Mouse (Mus musculus): ENCODE data around the gene Slc39a9.

The Slc39a9 gene

GRCm38 (mm10) chr12:80643693-80644505 is at the start of gene Slc39a9, which contains the start of gene Erh:
TSS of gene Slc39a9 (plus strand) at chr12:80643883.
TSS of gene Erh (minus strand) at chr12:80644341.
- peak; percentile 91 for DNase-seq (ENCODE audit: low read depth, low spot score)

- no peak for DNase-seq (ENCODE audit: low read depth, low spot score)
Measured at GRCm38 (mm10) chr12:80594141-80594540, 49.5 kb upstream of the Slc39a9 start.

GRCm38 (mm10) chr12:80594781-80595180 is 48.9 kb upstream of the Slc39a9 start:
- no peak for DNase-seq (ENCODE audit: low read depth, low spot score)

- no peak for DNase-seq (ENCODE audit: low read depth, low spot score)
Measured at GRCm38 (mm10) chr12:80595566-80595965, 48.1 kb upstream of the Slc39a9 start.

- no peak for DNase-seq (ENCODE audit: low read depth, low spot score)
Measured at GRCm38 (mm10) chr12:80595968-80596367, 47.7 kb upstream of the Slc39a9 start.

DNA sequence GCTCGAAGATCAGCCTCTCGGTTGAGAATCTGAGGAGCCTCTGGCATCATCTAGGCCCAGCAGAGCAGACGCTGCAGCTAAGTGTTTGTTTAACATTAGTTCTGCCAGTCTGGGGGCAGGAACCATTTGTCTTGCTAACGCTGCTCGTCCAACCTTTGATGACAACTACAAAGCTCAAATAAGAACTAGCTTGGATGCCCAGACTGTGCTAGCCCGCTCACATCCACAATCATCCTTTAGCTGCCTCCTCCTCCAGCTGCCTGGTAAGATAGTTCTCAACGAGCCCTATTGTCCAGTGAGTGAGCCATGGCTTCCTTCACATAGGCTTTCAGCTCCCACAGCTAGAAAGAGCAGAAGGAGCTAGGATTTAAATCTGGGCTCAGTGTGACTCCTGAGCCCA is 45.4 kb upstream of the Slc39a9 start:
- DNase-seq (ENCODE audit: low read depth, low spot score) = no peak

DNA sequence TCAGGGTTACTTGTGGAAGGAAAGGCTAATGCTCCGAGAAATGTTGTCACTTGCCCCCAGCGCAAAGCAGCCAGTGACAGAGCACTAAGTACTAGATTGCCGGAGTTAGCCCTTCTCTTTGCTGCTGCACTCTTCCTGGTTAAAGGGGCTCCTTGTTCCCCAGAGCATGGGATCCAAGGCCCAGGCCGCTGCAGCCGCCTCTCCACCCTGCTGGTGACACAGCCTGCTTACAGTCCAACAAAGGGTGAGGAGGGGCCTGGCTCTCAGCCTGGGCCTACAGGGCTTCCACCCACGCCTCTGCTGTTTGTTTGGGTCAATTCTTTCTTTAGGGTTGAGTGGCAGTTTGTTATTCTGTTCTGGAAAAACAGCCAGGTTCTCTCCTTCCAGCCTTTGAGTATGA is 44.9 kb upstream of the Slc39a9 start:
- DNase-seq (ENCODE audit: low read depth, low spot score) = peak; percentile 28

- no peak for DNase-seq (ENCODE audit: low read depth, low spot score)
Measured at GRCm38 (mm10) chr12:80601597-80602269, 42.0 kb upstream of the Slc39a9 start.

- DNase-seq (ENCODE audit: low read depth, low spot score) = no peak
Measured at GRCm38 (mm10) chr12:80602432-80602831, 41.3 kb upstream of the Slc39a9 start.

DNA sequence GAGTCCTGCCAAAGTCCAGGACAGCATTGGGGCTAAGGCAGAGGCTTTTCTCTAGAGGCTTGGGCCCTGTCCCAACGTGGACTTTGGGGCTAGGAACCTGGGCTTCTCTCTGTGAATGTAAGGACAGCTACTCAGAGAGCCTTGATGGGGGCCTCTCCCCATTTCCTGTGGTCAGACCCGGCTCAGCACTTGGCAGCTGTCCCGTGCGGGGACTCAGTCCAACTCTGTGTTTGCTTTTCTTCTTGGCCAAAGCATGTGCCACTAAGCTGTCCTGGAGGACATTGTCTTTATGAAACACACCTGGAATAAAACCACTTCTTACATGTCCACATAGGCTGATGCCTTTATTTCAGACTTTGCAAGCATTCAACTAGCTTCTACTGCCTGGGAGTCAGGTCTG is 40.1 kb upstream of the Slc39a9 start:
- DNase-seq (ENCODE audit: low read depth, low spot score) = no peak

DNA sequence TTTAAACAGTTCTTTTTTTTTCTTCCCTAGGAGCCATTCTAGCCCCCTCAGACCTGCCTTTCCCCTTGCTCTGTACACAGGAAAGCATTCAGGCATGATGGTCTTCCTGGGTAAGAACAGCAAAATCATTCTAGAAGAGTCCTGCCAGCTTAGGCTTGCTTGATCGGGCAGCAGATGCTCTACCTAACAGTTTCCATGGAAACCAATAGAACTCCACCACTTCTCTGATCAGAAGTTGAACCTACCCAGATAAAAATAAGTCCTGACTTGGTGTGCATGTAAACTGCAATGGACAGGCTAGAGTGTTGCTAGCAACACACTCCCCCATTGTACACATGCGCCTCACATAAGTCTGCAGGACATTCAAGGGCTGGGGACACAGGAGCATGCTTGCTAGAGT is 39.5 kb upstream of the Slc39a9 start:
- no peak for DNase-seq (ENCODE audit: low read depth, low spot score)

- no peak for DNase-seq (ENCODE audit: low read depth, low spot score)
Measured at GRCm38 (mm10) chr12:80608576-80608975, 35.1 kb upstream of the Slc39a9 start.

DNA sequence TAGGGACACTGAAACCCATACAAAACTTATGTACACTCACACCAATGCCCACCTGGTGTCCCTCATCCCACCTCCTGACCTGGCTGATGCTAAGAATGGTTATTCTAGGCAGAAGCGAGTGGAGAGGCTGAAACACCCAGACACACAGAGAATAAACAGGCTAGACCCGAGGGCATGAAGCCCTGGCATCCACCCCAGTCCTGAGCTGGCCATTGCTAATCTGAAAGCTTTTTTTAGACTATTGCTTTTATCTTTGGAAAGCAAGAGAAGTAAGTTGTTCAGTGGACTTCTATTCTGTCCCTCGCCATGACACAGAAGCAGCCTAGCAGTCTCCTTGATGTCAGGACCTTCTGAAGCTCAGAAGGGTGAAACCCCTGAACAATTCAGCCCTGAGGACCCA is 33.8 kb upstream of the Slc39a9 start:
- no peak for DNase-seq (ENCODE audit: low read depth, low spot score)

- DNase-seq (ENCODE audit: low read depth, low spot score) = no peak
Measured at GRCm38 (mm10) chr12:80612113-80612791, 31.4 kb upstream of the Slc39a9 start.

GRCm38 (mm10) chr12:80615371-80616257 is 28.1 kb upstream of the Slc39a9 start:
- DNase-seq (ENCODE audit: low read depth, low spot score) = no peak

DNA sequence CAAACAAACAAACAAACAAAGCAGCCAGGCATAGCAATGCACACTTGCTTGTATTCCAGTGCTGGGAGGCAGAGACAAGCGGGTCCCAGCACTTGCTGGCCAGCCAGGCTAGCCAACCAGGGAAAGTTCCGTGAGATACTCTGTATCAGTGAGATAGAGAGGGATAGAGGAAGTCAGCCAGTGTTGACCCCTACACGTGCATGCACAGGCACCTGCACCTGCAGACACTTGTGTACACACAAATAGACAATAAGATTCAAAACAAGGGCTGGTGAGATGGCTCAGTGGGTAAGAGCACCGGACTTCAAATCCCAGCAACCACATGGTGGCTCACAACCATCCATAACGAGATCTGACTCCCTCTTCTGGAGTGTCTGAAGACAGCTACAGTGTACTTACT is 23.2 kb upstream of the Slc39a9 start:
- DNase-seq (ENCODE audit: low read depth, low spot score) = no peak

- DNase-seq (ENCODE audit: low read depth, low spot score) = no peak
Measured at GRCm38 (mm10) chr12:80631790-80632189, 11.9 kb upstream of the Slc39a9 start.

DNA sequence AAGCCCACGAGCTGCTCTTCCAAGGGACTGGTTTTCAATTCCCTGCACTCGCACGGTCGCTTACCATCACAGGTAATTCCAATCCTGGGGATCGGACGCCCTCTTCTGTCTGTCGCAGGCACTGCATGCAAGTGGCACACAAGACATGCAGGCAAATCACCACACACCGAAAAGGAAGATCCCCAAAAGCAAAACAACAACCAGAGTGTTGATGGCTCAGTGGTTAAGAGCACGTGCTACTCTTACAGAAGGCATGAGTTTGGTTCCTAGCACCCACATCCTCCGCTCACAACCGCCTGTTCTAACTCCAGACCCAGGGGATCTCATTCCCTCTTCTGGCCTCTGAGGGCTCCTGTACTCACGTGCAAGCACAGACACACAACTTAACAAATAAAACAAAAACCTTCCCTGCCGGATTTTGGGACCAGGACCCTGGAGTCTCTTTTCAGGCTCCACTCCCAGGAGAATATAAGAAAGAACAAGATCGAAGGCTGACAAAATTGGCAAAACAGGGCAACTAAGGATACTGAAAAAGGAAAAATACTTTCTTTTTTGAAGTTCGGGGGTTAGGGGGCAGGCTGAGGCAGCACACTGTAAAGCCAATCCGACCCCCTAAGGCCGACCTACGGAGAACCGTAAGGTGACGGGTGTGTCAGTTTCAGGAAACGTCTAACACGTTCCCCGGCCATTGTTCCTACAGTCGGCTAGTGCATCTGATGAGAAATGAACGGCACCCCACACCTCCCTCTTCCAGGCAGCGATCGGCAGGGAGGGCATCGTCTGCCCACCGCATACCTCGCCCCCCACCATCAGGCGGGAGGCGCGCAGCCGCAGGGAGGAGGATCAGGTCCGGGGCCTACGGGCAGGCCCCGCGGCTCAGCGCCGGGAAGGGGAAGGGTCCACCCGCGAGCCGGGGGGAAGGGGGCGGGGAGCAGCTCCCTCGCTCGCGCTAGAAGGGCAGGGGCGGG is 674 bp upstream of the Slc39a9 start:
- no peak for DNase-seq (ENCODE audit: low read depth, low spot score)

DNA sequence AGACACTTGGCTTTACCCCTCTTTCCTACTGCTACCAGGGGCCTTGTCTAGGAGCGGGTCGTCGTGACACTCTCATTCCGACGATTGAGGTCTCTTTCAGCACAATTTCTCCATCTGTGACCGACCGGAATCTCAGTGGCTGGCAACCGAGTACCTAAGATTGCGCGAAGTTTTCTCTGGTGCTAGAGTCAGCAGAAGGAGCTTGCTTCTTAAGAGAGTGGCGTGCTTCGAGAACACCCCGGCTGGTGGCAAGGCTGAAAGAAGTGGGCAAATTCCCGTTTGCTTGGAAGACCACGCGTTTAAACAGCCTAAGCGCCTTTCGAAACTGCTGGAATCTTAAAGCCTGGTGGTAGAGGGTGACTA is 804 bp downstream of the Slc39a9 start:
- DNase-seq (ENCODE audit: low read depth, low spot score) = no peak

GRCm38 (mm10) chr12:80646377-80646776 is 2.7 kb downstream of the Slc39a9 start:
- DNase-seq (ENCODE audit: low read depth, low spot score) = no peak

All from brain, embryonic 18.5 days (tissue).